In the genomic region with DNA sequence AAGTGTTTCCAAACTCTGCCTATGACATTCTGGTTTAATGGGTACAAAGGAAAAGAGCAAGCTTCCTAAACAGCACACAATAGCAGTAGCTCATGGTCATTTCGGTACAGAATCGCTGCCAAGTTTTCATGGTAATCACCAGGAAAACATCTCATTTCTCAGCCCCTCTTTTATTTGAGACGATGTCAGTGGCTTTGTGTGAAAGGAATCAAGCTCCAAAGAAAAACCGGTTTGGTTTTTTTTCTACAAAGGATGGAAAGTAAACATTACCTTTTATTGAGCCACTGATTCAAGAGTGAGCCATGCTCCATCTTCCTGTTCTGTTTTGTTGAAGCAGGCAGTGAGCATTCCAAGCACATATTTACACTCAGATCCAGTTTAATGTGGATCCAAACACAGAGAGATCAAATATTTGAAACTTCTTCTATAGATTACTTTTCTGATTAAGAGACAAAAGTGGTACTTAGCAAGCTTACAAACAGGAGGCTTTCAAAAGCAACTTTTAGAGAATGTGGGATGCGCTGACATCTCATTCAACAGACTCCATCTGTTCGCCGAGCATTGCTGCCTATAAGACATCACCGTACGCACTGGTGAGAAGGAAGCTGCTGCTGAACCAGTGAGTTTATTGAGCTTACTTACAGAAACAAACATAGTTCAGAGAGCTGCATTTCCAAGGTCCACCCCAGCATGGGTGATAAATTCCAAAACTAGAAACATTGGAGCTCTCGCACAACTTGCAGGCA, we compare ENCODE assay signal across 10 mouse cellular contexts. TPM values are rescaled to one million over a fixed set of nuclear protein-coding genes. Genes with fewer than 3 reads are reported as not detected.
DNase-seq lines count a peak whose midpoint lies in the region.
"Had no signal": no experiment of that assay in that cellular context is flagged by ENCODE, and none has a peak within 500 bp of the region (broad histone marks: within the 10 kb centered on the region; RNA-seq: fewer than 3 reads in every experiment).

No protein-coding gene starts in this region.

- peak; percentile 12 to 14 for DNase-seq in layer of hippocampus, adult 8-10 months (ENCODE audit: low spot score in 2 of 2)
- no peak for DNase-seq in layer of hippocampus, postnatal 25 days (ENCODE audit: extremely low spot score in 1 of 2, low spot score in 1 of 2)
- peak; percentile 34 for DNase-seq in right cerebral cortex, adult 18-20 months
- DNase-seq in right cerebral cortex, postnatal 14 days, result no peak
- DNase-seq in large intestine, adult 2 months (ENCODE audit: low read depth, low spot score), result peak; percentile 35
- DNase-seq in cerebellum, adult 9-11 months, result no peak
- DNase-seq in cerebellum, postnatal 4 days (ENCODE audit: low spot score in 2 of 2), result no peak
- DNase-seq: adrenal gland, adult 8-10 months; lung, postnatal 10 days had no signal

- 33% methylated on average over 10 of the region's 10 CpGs for WGBS in large intestine, adult 2 months

RNA-seq across cellular contexts. Expression of a gene that starts 38.7 kb away (rescaled TPM):
- 10 to 100 TPM; 59.4 to 69.6 (median 64.9) TPM for total RNA-seq in layer of hippocampus, adult 8-10 months (2022)
- 10 to 100 TPM; 59.1 to 63.4 TPM for total RNA-seq in layer of hippocampus, postnatal 25 days (2021)
- 7.5 and 42.5 TPM in 2 replicates for polyA plus RNA-seq in large intestine, adult 2 months (2012; rRNA removed)

RNA-seq across cellular contexts. Expression of a gene that starts 38.8 kb away (rescaled TPM):
- total RNA-seq in layer of hippocampus, adult 8-10 months (2022), result 1 to 10 TPM; 6.2 to 7.4 (median 6.5) TPM
- 1 to 10 TPM; 6.5 to 7.6 TPM for total RNA-seq in layer of hippocampus, postnatal 25 days (2021)
- 2.1 and 3.8 TPM in 2 replicates for polyA plus RNA-seq in large intestine, adult 2 months (2012; rRNA removed)
- polyA plus RNA-seq: erythroblast, embryonic 14.5 days had no signal

Comparison
In these comparisons a context has a peak if more than half of its experiments do, and no peak if none do; other contexts are left out.
1. DNase-seq: peak in layer of hippocampus, adult 8-10 months (2 of 2), right cerebral cortex, adult 18-20 months (single experiment) and large intestine, adult 2 months (single experiment); none in layer of hippocampus, postnatal 25 days (0 of 2), right cerebral cortex, postnatal 14 days (single experiment), cerebellum, adult 9-11 months (single experiment) and cerebellum, postnatal 4 days (0 of 2).